Mouse (Mus musculus): ENCODE results near the gene Lpp.

Gene Lpp

GRCm38 (mm10) chr16:24392651-24393555 is at the start of gene Lpp:
Lpp (plus strand) TSS chr16:24393507.
- peak; percentile 80 to 85 for DNase-seq

- DNase-seq = no peak
Observed at GRCm38 (mm10) chr16:24347582-24348411, 45.5 kb upstream of the Lpp start.

- no peak for DNase-seq
Observed at GRCm38 (mm10) chr16:24350306-24350705, 43.0 kb upstream of the Lpp start.

DNA sequence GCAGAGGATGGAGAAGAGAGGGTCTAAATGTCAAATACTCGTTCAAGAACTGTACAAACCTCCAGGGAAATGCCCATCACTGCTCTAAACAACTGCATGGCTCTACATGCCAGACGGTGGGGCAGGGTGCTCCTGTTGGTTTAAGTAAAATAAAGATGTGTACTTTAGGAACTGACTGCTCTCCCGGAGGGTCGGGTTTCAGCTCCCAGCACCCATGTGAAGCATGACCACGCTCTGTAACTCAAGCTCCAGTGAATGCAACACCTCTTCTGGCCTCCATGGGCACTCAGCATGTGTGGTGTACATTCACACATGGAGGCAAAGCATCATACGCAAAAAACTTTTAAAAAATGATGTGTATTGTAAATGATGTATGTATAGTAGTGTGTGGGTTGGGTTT is 42.6 kb upstream of the Lpp start:
- no peak for DNase-seq

DNA sequence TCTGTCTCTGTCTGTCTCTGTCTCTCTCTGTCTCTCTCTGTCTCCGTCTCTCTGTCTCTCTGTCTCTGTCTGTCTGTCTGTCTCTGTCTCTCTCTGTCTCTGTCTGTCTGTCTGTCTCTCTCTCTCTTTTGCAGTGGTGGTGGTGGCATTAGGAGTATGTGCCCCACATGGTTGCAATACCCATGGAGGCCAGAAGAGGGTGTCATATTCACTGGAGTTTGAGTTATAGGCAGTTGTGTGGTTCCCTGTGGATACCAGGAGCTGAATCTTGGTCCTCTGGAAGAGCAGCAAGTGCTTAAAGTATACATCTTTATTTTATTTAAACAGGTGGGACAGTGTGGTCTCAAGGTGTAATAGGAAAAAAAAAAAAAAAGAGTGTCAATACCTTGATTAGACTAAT is 41.5 kb upstream of the Lpp start:
- no peak for DNase-seq

- no peak for DNase-seq
Observed at GRCm38 (mm10) chr16:24353816-24354215, 39.5 kb upstream of the Lpp start.

DNA sequence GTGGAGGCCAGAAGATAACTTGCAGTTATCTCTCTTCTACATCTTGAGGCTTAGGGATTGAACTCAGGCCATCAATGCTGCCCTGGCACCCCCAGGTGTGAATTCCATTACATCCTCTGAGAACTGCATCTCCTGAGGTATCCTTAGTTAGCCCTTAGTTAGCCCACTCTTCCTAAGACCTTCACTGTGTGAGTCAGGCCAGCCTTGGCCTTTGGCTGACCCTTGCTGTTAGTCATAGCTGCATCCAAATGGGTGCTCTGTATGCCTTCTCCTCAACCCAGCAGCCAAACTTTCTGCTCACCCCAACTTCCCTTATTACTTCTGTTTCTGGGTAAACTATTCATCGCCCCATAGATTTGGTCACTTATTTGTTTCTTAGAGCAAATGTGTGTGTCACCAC is 31.6 kb upstream of the Lpp start:
- DNase-seq = no peak

DNA sequence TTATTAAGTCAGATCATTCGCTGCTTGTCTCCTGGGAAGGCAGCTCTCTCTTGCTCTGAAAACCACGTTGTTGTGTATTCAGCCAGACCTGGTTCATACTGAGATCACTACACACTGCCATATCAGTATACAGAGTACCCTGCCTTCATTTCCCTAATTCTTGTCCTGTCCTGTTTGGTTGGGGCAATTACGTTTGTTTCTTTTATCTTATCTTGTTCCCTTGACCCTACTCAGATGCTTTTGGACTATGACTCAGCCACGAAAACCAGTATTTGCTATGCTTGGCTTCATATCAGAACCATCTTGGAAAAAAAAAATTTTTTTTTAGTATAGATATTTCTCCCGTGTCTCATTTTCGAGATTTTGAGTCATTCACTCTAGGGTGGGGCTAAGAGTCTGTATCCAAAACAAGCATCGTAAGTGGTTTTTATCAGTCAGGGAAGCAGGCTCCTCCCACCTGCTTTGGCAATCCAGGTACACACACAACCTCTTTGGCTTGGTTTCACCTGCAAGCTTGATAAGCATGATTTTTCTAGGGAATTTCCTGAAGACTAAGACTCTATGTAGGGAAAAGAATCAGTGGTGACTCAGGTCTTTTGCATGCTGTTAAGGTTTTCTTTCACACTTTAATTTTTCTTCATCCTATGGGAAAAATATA is 29.1 kb upstream of the Lpp start:
- no peak for DNase-seq

DNA sequence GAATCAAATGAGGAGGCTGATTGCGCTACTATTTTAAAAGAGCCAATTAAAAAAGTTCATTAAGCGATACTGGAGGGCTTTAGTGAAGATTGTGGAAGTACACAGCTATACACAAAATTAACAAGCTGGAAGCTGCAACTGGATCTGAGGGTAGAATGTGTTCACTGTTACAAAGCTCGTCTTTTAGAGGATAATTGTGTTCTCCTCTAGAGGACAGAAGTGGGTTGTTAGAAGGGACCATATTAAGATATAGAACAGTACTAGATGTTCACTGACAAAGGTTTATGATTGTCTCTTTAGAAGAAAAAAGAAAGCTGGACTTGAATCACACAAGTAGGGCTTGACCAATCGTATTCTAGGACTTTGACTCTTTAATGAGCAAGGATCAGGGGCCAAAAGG is 27.4 kb upstream of the Lpp start:
- DNase-seq = no peak

DNA sequence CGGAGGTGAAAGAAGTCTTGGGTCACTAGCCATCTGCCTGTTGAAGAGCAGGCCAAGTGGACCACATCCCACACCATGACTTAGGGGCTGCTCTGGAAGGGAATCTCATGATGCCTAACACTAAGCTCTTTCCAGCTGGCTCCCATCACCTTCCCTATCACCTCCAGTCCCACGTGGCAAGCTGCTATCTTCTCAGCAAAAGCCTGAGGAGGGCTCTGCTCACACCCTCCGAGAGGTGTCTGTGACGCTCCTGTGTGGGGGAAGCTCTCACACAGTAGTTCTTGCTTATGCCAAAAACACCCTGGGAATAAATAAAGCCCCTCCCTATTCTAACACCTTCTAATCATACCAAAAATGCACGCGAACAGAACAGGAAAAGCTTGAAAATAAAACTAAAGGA is 26.2 kb upstream of the Lpp start:
- DNase-seq = no peak

- no peak for DNase-seq
Observed at GRCm38 (mm10) chr16:24367506-24367905, 25.8 kb upstream of the Lpp start.

GRCm38 (mm10) chr16:24376478-24376877 is 16.8 kb upstream of the Lpp start:
- no peak for DNase-seq

GRCm38 (mm10) chr16:24390596-24390995 is 2.7 kb upstream of the Lpp start:
- DNase-seq = peak; percentile 93 to 94

- DNase-seq = no peak
Observed at GRCm38 (mm10) chr16:24391111-24391510, 2.2 kb upstream of the Lpp start.

GRCm38 (mm10) chr16:24391901-24392300 is 1.4 kb upstream of the Lpp start:
- no peak for DNase-seq

DNA sequence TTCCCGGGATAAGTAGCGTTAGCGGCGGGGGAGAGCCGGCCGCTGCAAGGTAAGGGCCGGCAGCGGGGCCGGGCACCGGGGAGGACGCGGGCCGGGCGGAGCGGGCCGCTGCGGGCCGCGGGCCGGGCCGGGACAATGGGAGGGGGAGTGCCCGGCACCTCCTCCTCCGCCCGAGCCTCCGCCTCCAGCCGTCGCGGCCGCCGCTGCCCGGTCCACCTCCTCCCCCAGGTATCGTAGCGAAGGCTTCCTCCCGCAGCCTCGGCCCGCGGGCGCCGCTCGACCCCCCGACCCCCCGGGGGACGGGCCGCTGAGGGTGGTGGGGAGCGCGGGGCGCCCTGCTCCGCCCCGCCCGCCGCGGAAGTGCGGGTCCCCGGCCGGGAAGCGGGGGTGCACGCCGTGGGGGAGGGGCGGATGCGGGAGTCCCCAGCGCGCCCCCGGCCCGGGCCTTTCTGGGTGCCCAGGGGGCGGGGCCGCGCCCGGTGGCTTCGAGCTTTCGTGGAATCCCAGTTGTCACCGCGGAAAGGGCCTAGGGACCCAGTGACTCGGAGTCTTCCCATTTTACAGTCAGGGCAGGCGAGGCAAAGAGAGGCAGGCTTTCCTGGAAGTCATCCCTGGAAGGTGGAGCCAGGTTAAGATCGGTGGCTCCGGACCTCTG is 376 bp downstream of the Lpp start:
- peak; percentile 70 to 76 for DNase-seq

DNA sequence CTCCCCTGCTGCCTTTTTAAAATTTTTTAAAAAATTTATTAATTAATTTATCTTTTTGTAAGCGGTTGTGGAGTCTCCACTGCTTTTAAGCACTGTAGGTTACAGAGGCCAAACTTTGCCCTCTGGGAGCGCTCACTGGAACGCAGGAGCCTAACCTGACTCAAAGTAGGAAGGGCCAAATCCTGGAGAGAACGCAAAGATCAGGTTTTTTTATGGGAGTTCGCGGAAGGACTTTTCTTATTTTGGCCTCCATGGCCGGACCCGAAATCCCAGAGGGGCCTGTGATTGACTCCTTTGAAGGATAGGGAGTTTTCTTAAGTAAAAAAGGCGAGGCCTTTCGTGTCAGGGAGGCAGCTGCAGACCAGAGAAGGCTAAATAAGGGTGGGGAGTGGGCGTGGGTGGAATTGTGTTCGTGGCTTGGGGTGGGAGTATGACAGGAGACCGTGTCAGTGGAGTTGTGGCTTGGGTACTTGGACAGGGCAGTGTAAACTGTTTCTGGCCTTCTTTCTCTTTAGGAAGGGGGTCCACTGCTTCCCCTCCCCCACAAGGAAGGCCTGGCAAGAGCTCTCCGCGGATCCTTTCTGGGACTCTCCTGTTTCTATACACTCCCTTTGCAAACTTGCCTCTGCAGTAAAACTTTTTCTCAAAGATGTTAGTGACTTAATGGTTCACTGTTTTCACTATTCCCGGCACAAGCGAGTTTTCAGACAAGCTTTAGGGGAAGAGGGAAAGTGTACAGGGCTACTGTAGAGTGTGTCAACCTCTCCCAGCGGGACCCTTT is 1.1 kb downstream of the Lpp start:
- DNase-seq = peak; percentile 27 to 46

GRCm38 (mm10) chr16:24395100-24395499 is 1.8 kb downstream of the Lpp start:
- peak; percentile 44 to 48 for DNase-seq

GRCm38 (mm10) chr16:24396504-24396903 is 3.2 kb downstream of the Lpp start:
- no peak for DNase-seq

- no peak for DNase-seq
Observed at GRCm38 (mm10) chr16:24398476-24398875, 5.2 kb downstream of the Lpp start.

DNA sequence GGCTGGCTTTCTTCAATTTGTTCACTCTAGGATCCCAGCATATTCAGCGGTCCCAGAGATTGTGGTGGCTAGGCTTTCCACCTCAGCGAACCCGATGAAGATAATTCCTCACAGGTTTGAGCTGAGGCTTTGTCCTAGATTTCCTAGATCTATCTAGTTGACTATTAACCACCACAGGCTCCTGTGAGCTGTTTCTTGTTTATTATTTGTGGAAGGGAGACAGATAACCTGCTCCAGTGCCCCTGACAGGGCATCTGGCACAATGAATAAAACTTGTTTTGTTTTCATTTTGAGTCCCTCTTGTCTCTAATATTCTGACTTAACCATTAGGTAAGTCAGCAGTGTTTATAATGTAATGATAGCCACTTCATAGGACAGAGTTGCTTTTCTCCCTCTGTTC is 5.6 kb downstream of the Lpp start:
- no peak for DNase-seq

- DNase-seq = no peak
Observed at GRCm38 (mm10) chr16:24399524-24399923, 6.2 kb downstream of the Lpp start.

Measured in cerebellum, postnatal 25 days (tissue).